Mouse (Mus musculus): ENCODE measurements around the gene Cpz. TPM values are rescaled to one million over a fixed set of nuclear protein-coding genes. Genes with fewer than 3 reads are reported as not detected.
A peak's percentile ranks its signal among the peaks of the same experiment; 100 is the strongest.

The Cpz gene
- total RNA-seq (2021) = under 1 TPM; 0.16 to 0.39 TPM

DNA sequence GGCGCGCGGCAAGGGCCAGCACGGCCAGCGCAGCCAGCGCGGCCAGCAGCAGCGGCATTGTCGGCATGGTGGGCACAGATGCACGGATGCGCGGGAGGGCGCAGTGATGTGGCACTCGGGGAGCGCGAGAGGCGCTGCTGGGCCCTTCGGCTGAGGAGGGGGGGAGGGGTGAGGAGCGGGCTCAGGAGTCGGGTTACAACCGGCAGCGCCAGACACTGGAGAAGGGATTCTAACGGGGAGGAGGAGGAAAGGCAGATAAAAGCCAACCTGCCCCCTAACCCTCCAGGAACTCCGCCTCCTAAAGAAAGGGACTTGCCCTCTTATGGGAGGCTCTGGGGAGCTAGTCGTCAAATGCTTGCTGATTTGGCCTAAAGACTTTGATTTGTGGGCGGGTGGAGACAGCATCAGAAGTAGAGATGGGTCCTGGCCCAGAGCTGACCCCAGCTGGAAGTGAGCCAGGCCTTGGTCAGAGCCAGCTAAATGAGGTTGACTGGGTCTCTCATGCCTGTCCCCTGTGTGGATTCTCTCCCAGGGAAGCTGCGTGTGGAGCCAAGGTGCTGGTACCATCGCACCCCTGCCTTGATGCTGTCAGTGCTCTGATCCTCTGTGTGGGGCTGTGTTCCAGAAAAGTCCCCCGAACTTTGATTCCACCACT lies at the start of gene Cpz:
Gene Cpz, minus strand, starts transcription at position 230 of the 655 bp plus-strand sequence.
- intact Hi-C loops (cut with DNase I) = no loop called here
- no peak for DNase-seq (ENCODE audit: low spot score in 2 of 2)

DNA sequence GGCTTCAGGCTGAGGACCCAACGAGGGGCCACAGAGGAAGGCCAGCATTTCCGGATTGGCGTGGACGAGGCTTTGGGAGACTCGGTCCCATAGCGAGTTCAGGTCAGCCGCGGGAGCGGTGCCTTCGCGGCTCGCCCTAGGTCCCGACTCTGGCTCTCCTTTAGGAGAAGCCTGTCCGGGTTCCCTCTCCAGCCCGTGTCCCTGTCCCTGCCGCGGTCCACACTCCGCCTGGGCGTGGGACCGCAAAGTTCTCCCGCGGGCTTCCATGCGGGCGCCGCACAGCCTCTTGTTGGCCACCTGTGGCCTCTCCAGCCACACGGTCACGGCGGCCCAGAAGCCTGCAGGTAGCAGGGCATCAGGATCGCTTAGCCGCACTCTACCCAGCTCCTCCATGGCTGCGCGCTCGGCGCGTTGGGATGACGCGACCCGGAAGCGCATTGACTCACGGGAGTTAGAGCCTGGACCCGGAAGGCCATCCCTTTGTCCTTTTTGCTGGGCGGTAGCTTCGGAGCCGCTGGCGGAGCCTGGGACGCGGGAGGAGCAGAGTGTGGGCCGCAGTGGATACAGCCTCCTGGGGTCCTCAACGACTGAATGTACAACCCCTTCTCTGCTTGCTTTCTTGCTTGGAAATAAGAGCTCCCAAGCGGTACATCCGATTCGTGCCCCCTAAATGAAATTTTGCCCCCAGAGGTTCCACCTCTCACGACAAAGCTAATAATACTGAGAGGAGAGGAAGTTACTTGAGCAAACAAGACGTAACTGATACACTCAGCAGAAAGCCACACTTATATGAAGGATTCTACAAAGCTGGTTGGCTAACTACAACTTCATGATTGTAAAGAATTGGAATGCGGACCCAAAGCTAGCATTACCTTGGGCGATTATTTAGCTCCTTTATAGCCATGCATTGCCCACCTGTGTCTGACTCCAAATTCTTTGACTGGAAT lies 49.4 kb upstream of the Cpz start, which contains the start of gene Trmt44:
Gene Trmt44, minus strand, starts transcription at position 418 of the 947 bp plus-strand sequence.
- intact Hi-C loops (cut with DNase I) = loop anchor here (1.0 kb wide), 1 partner anchor 8 kb away; the partner anchor contains the start of gene Acox3

DNA sequence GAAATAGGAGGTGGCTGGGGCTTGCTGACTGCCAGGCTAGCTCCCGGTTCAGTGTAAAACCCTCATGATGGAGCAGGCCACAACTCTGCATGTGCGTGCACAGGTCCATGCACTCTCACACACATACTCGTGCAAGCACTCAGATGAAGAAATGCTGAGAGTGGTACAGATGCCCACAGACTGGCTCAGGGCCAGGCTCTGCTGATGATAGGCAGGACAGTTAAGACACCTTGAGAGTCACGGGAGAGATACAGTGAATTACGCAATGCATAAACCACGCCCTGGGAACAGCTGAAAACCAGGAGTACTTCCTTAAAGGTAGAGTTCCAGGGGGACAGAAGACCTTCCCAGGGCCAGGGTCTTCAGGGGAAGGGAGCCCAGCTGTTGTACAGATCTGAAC lies 46.0 kb upstream of the Cpz start:
- intact Hi-C loops (cut with DNase I) = no loop called here
- no peak for DNase-seq (ENCODE audit: low spot score in 2 of 2)

More for the DNA sequence above, 49.4 kb upstream of the Cpz start, which contains the start of gene Trmt44:
- peak; percentile 94 to 96 for DNase-seq (ENCODE audit: low spot score in 2 of 2)

DNA sequence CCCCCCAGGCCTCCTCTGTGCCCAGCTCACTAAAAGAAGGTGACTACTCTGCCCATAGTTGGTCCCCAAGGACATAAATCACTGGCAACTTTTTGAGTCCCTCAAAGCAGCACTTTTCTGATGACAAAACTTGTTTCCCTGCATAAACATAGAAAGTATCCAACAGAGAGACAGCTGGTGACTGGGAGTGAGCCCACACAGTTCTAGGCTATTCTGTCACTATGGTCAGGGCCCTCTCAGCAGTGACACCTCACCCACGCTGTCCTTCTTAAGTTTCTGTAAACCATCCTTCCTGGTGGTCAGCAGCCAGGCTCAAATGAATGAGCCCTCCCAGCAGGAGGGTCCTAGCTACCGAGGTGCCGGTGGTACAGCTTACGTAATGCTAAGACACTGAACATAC lies 41.1 kb upstream of the Cpz start:
- DNase-seq (ENCODE audit: low spot score in 2 of 2) = peak in 1 of 2 experiments; percentile 51
- intact Hi-C loops (cut with DNase I) = no loop called here

DNA sequence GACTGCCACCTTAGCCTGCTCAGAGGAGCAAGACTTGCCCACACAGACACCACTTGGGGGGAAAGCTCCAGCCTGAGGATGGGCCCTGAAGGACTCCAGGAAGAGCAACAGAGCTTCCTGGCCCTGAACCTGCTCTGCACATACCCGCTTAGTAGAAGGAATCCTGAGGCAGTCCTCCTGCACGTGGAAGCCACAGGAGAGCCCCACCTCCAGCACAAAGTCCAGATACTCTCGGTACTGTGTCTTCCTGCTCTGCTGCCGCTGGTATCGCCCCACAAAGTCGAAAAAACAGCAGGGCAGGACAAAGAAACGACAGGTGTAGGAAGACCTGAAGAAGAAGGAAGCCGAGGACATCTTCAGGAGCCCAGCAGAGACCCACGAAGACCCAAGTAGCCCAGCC lies 39.7 kb upstream of the Cpz start:
- no peak for DNase-seq (ENCODE audit: low spot score in 2 of 2)
- intact Hi-C loops (cut with DNase I) = no loop called here

DNA sequence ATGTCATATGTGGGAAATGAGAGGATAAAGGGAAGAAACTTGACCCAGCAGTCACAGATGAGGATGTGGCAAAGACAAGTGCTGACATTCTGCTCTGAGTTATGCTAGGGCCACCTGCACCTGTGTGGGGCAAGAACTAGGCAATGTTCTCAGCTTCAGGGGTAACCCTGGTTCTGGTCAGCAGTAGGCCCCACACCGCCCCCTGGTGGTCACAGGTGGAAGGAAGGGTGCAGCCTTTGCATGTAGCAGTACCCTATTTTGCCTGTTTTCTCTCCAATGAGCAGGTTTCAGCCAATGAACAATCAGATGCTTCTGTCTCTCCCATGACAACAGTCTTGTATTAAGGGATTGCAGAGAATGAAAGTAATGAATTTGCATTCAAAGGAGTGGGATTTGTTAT lies 38.0 kb upstream of the Cpz start:
- peak; percentile 64 to 66 for DNase-seq (ENCODE audit: low spot score in 2 of 2)
- intact Hi-C loops (cut with DNase I) = loop anchor here (2.0 kb wide), 1 partner anchor 41 kb away; no protein-coding TSS in a partner anchor

DNA sequence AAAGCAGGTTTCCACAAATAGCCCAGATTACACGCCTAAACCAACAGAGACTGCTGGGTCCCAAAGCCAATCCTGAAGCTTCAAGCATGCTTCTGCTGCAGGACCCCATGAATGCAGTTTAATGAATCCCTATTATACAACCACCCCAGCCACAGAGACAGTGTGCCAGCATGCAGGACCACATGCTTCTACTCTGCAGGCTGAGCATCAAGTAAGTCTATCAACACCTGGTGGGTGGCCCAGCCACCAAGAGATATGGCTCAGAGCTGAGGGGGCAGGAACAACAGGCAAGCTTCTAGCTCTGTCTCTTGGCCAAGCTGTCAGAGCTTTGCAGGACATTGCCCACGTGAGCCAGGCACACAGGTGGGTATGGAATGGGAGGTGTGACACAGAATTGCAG lies 37.1 kb upstream of the Cpz start:
- DNase-seq (ENCODE audit: low spot score in 2 of 2) = peak; percentile 34 to 87
- intact Hi-C loops (cut with DNase I) = loop anchor here (2.0 kb wide), 1 partner anchor 40 kb away; no protein-coding TSS in a partner anchor

DNA sequence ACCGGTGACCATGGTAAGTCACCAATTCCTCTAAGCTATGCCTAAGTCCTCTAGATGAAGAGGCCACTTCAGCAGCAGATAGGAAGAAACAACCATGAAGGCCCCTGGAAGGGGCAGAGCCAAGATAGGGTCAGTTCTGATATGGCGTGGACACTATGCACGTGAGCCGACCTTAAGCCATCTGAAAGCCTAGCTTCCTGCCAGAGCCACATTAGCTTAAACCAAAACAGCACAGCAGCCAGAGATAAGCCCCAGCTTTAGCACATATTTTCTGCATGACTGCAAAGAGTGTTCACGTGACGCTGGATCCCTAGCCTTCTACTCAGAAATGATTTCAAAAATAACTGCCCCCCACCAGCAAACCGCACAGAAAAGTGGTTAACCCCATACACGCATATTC lies 33.9 kb upstream of the Cpz start:
- DNase-seq (ENCODE audit: low spot score in 2 of 2) = no peak
- intact Hi-C loops (cut with DNase I) = no loop called here

DNA sequence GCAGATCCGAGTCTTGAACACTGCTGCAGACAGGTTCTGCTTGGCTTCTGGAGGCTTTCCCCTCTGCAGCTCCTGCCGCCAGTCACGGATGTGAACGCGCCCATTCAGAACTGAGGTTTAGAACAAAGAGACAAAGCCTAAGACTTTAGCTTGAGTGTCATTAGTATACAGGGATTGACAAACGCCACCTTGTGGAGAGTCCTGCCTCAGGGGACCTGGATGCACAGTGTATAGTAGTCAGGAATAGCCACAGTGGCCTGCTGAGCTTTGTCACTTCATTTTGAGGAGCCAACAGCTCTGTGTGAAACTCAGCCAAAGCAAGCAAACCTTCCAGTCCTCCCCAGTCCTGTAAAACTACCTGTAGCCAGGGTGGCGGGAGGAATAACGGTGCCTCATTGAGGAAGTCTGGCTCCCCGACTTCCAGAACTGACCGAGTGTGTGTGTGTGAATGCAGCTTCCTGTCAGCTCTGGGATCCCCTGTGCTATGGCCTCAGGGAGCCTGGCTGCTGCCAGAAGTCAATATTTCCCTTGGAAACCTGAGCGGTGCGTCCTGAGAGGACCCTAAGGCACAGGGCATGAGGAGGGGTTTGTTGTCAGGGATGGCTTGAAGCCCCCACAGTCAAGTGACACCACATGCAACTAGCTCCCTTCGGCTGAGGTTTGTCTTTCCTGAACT lies 32.6 kb upstream of the Cpz start:
- DNase-seq (ENCODE audit: low spot score in 2 of 2) = no peak
- intact Hi-C loops (cut with DNase I) = no loop called here

DNA sequence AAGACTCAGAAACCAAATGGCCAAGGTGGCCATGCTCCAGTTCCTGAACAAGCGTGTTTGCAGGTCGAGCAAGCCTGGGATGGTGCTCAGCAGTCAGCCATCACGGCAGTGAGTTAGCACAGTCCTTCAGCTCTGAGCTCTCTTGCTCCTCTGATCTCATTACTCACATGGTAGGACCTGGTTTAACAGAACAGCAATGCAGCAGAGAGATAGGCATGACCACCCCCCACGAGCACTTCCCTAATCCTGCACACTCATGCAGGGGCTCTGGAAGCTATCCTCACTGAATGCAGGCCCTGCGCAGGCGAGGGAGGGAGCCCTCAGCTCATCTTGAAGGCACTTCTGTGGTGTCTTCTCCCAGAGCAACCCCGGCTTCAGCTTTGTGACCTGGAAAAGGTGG lies 30.9 kb upstream of the Cpz start:
- intact Hi-C loops (cut with DNase I) = no loop called here
- no peak for DNase-seq (ENCODE audit: low spot score in 2 of 2)

DNA sequence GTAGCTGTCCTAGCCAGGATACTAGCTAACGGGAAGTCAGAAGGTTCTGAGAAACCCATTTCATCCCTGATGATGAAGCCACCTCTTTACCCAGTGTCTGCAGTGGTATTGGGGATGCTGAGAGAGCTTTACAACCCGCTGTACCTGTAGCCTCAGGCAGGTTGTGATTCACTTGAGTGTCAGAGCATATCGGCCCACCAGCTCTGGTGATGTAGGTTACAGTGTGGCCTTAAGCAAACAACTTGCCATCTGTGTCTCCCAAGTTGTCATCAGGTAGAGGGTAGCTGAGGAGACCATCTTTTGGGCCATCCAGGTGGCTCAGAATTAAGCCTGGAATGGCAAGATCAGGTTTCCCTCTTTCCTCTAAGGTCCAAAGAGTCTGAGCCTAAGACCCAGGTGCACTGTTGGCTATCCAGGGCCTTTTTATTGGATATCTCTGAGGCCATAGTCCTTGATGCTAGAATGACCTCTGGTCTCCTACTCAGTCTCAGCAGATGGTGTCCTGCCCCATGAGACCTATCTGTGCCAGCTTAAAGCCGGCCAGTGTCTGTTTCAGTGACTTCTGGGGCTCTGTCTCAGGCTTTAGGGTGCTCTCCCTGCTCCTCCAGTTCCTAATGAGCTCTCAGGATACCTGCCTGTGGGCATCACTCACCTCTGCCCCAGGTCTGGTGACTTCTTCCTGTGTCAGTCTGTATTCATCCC lies 27.5 kb upstream of the Cpz start:
- intact Hi-C loops (cut with DNase I) = no loop called here
- DNase-seq (ENCODE audit: low spot score in 2 of 2) = no peak

DNA sequence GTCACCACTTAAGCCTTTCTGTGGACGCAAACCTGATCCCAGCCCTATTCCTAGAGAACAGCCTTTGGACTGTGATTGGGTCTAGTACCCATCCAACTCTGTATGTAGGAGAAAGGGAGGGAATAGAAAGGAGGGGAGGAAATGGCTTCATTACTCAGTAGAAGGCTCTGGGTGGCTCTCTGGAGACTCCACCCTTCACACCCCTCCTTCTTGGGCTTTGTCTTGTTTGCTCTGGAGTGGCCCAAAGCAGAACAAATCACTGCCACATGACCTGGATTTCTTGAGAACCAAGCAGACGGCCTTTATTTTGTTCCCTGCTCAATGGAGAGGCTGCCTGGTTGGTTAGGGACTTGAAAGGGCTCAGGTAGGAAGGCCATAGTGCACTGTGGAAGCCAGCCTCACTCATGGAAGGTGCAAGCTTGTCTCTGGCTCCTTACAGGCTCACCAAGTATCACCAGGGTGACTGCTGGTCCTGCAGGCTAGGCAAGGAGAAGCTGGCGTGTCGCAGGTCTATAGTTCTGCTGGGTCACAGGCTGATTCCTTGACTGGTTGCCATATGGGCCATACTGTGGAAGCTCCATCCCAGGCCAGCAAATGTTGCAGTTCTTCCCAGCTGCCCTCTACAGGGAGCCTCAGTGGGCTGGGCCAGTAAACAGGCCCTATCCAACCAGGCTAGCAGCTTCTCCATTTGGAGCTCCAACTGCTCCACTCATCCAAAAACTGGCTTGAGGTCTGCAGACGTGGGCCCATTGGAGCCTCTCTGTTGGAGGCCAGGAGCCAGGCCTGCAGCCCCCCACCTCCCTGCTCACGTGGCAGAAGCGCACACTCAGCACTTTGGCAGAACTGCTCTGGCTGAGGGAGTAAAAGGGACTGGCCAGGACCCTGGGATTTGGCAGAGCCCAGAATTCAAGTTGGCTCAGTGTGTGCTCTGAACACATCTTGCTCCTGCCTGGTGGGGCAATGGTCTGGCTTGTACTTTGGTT lies 26.6 kb upstream of the Cpz start:
- no peak for DNase-seq (ENCODE audit: low spot score in 2 of 2)
- intact Hi-C loops (cut with DNase I) = no loop called here

DNA sequence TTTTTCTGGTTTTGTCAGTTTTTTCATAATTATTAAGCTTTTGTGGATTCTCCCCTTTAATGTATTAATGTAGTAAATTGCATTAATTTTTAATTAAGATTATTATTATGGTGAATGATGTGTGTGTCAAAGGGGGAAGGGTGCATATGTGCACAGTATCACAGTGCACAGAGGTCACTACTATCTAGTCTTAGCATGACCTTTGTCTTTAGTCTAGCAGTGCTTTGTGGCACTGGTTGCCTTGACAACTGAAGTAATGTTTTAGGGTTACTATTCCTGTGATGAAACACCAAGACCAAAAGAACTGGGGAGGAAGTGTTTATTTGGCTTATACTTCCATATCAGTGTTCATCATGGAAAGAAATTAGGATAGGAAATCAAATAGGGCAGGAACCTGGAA lies 20.6 kb upstream of the Cpz start:
- no peak for DNase-seq (ENCODE audit: low spot score in 2 of 2)
- intact Hi-C loops (cut with DNase I) = no loop called here

DNA sequence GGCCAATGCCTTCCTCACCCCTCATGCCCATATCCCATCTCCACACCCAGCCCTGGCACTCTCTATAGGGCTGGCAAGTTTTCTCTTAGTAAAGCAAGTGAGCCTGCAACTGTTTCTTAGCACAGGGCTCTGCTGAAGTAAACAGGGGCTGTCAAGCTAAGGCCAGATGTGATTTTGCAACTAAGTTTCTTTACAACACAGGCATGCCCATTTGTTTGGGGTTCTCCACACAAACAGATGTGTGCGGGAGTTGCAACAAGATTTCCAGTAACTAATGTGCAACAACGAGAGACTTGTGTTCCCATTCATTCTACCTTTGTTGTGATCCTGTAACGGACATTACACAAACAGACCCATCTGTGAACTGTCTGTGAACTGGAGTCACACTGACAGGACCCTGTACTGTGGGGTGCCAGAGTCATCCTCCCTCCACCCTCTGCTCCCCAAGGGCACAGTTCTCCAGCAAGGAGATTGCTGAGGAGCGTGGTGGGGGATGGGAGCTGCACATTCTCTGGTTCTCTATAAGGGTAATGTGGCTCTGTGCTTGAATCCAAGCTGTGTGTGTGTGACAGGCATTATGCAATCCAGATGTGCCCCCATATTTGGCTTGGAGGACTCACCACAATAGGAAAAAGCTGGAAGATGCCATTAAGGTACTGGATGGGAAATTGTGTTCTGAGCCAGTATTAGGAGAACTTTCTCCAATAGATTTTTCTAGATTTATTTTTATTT lies 15.7 kb upstream of the Cpz start:
- DNase-seq (ENCODE audit: low spot score in 2 of 2) = no peak

DNA sequence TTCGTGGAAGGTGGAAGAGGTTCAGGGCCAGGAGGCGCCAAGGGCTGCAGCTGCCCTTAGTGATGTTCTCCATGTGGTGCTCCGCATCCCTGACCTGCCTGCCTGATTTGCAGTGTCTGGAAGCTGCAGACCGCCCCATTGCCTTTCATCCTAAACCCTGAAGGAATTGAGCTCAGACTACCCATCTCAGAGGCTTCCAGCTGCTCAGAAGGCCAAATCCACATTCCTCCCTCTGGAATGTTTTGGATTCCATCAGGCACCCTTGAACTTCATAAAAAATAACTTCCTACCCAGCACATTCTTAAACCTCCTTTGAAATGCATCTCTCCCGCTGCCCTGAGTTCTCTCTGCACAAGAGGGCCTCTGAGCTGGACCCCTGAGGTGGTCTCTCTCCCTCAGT lies 15.1 kb upstream of the Cpz start:
- intact Hi-C loops (cut with DNase I) = no loop called here
- DNase-seq (ENCODE audit: low spot score in 2 of 2) = no peak

More for the DNA sequence above, 15.7 kb upstream of the Cpz start:
- intact Hi-C loops (cut with DNase I) = no loop called here

DNA sequence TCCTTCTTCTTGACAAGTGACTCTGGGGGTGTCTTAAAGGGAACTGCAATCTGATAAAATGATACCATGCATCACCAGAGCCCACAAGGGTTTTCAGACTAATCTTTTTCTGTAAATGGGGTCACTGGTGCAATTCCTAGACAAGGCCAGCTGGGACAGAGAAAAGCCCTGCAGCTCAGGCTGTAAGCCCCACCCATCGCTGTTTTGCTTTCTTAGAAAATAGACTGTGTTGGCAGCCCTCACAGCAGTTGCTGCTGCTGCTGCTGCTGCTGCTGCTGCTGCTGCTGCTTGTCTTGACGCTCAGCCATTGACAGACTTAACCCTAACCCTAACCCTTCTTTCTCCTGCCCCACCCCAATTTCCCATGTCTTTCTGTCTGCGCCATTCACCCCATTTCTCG lies 14.1 kb upstream of the Cpz start:
- intact Hi-C loops (cut with DNase I) = no loop called here

DNA sequence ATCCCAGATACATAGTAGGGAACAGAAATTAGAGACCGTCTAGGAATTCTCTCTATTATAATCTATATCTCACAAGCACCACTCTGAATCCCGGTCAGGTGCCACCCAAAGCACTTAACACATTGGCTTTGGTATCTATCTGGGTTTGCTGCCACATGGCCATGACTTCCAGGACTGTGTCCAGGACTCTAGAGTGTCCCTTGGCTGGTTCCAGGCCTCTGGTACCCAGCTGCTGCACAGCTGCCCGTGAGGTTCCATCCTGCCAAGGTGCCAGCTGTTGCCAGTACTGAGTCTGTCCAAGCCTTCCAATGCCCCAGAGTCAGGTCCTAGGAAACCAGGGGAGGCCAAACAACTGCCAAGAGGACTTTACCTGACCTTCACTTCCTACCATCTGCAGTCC lies 12.5 kb upstream of the Cpz start:
- DNase-seq (ENCODE audit: low spot score in 2 of 2) = no peak
- intact Hi-C loops (cut with DNase I) = no loop called here

More for the DNA sequence above, 14.1 kb upstream of the Cpz start:
- no peak for DNase-seq (ENCODE audit: low spot score in 2 of 2)

DNA sequence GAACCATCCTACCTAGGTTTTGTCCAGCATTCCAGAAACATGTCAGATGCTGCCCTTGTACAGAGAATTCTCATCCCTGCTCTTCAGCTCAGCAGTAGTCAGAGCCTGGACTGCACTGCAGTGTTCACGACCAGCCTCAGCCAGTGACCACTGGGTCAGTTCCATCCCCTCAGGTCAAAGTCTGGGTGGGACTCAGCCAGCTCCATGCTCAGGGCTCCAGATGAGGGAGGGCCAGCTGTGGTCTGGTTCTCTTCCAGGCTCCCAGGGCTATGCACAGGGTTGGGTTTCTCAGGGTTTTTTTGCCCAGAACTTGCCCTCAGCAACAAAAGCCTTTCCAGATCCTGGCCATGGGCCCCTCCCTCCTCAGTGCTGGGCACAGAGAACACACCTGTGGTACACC lies 12.0 kb upstream of the Cpz start:
- intact Hi-C loops (cut with DNase I) = no loop called here
- no peak for DNase-seq (ENCODE audit: low spot score in 2 of 2)

Data from left cerebral cortex, postnatal 25 days (tissue).